Mouse (Mus musculus) olfactory bulb, adult 2 months (tissue): ENCODE results near the gene Rhoh.

Experiments used
- CTCF ChIP-seq: fragments of 200-500 bp; IDR thresholded peaks from 2 replicates; pipeline ENCODE4 v1.5.1; 2012; ENCODE audit warnings: low read depth, mild to moderate bottlenecking, low read length, moderate library complexity; ENCODE audit not compliant: insufficient read depth
- POLR2A ChIP-seq: fragments of 200-500 bp; IDR thresholded peaks from 2 replicates; pipeline ENCODE4 v1.6.1; 2012; ENCODE audit warnings: mild to moderate bottlenecking, low read depth, low read length, moderate library complexity; ENCODE audit not compliant: insufficient read depth

DNA sequence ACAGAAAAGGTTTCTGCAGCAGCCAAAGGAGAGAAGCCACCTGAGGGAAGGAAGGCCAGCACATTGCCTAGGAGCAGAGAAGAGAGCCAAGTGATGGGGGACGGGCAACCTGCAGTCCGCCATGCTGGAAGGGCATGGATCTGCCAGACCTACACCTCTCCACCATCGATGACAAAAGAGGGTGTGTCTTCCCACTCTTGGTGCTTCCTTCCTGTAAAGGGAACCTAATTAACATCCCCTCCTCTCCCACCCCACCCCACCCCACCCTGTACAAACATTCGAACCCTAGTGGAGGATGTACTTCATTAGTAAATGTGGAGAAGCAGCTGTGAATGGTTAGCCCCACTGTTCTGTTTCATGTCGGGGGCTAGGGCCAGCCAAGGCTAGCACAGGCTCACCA, 51.2 kb downstream of the Rhoh start:
- TF ChIP-seq CTCF (no peak), POLR2A (no peak)
